Comparison of ENCODE assay signal across 19 mouse cellular contexts in the genomic region with DNA sequence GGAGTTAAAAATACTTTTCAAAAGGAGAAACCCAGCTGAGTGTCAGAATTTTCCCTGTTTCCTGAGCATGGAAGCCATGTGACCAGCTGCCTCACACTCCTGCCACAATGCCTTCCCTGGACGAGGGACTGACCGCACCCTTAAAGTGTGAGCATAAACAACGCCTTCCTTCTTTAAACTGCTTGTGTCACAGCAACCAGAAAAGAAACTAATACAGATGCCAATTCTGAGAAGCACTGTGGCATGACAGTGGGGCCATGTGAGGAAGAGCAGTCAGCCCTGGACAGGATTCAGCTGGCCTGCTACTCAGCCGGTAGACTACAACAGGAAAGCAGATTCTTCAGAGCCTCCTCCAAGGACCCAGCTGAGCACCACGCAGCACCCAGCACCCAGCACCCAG. TPM values are rescaled to one million over a fixed set of nuclear protein-coding genes. Genes with fewer than 3 reads are reported as not detected.
DNase-seq lines count a peak whose midpoint lies in the region; ATAC-seq and TF ChIP-seq lines count a peak whose summit lies in the region.
"Had no signal": no experiment of that assay in that cellular context is flagged by ENCODE, and none has a peak within 500 bp of the region (broad histone marks: within the 10 kb centered on the region; RNA-seq: fewer than 3 reads in every experiment).

No protein-coding gene starts in this region.

- H3K4me1 ChIP-seq in heart, embryonic 10.5 days: peaks cover 4% of the 10 kb centered on the region
- H3K4me1 ChIP-seq in lung, adult 2 months (ENCODE audit: control insufficient read depth, insufficient read depth, low read length): peaks cover 5% of the 10 kb centered on the region
- H3K4me1 ChIP-seq in lung, embryonic 16.5 days (replicated peaks; ENCODE audit: control insufficient read depth, insufficient read depth, low read length): 0 out of 2 replicates have a peak, but pooled peaks cover 2% of the 10 kb centered on the region
- H3K4me1 ChIP-seq in stomach, postnatal 0 days (replicated peaks; ENCODE audit: control insufficient read depth, insufficient read depth): no peaks in the 10 kb centered on the region
- H3K4me1 ChIP-seq in forebrain, embryonic 16.5 days (replicated peaks; ENCODE audit: control insufficient read depth, insufficient read depth, low read length): no peaks in the 10 kb centered on the region
- H3K4me1 ChIP-seq: embryonic facial prominence, embryonic 15.5 days; forebrain, embryonic 13.5 days; liver, embryonic 13.5 days; neural tube, embryonic 13.5 days; stomach, embryonic 15.5 days had no signal

- DNase-seq in heart, adult 18-20 months: peak; percentile 57 to 73
- no peak for DNase-seq in heart, embryonic 10.5 days (ENCODE audit: low spot score)
- peak; percentile 59 to 79 for DNase-seq in lung, adult 18-20 months
- no peak for DNase-seq in lung, adult 2 months
- no peak for DNase-seq in stomach, postnatal 0 days (ENCODE audit: low spot score)
- DNase-seq in layer of hippocampus, adult 2 months (ENCODE audit: low spot score in 2 of 2): no peak
- DNase-seq: adrenal gland, postnatal 14 days; cerebellum, adult 9-11 months; liver, embryonic 13.5 days; right cerebral cortex, postnatal 4 days had no signal

- no peak overlapping the region for H3K27ac ChIP-seq in heart, embryonic 10.5 days
- H3K27ac ChIP-seq in lung, embryonic 16.5 days (ENCODE audit: low read length): no peak overlapping the region
- no peak overlapping the region for H3K27ac ChIP-seq in stomach, postnatal 0 days (replicated peaks)
- no peak overlapping the region for H3K27ac ChIP-seq in forebrain, embryonic 16.5 days (ENCODE audit: low read length)
- H3K27ac ChIP-seq in layer of hippocampus, adult 2 months: no peak overlapping the region
- H3K27ac ChIP-seq: embryonic facial prominence, embryonic 15.5 days; forebrain, embryonic 13.5 days; hindbrain, postnatal 0 days; liver, embryonic 13.5 days; neural tube, embryonic 13.5 days; stomach, embryonic 15.5 days had no signal

- TF ChIP-seq CTCF in lung, adult 2 months (IDR thresholded peaks at IDR 0.05; ENCODE audit: insufficient read depth, low read length): no peak
- no peak for TF ChIP-seq CTCF in stomach, postnatal 0 days (IDR thresholded peaks at IDR 0.05; ENCODE audit: low read depth)
- no peak for TF ChIP-seq CTCF in layer of hippocampus, adult 2 months (conservative IDR thresholded peaks at IDR 0.05)

- peak; percentile 82 for ATAC-seq in lung, embryonic 16.5 days (ENCODE audit: low read depth)
- ATAC-seq in stomach, postnatal 0 days (ENCODE audit: low FRiP score, low TSS enrichment): 0 out of 2 replicates have a peak, but pooled peaks have one; percentile 20
- no peak for ATAC-seq in forebrain, embryonic 16.5 days
- ATAC-seq: forebrain, embryonic 13.5 days; hindbrain, postnatal 0 days had no signal

- TF ChIP-seq POLR2A in lung, adult 2 months (IDR thresholded peaks at IDR 0.05; ENCODE audit: borderline replicate concordance, extremely low read depth, low read depth, low read length): no peak

- H3K9me3 ChIP-seq in heart, embryonic 10.5 days: no peaks in the 10 kb centered on the region
- 0 out of 2 replicates have a peak, but pooled peaks cover 3% of the 10 kb centered on the region for H3K9me3 ChIP-seq in lung, embryonic 16.5 days (ENCODE audit: control insufficient read depth, low read length)
- no peaks in the 10 kb centered on the region for H3K9me3 ChIP-seq in stomach, postnatal 0 days (ENCODE audit: control insufficient read depth, low read length)
- no peaks in the 10 kb centered on the region for H3K9me3 ChIP-seq in forebrain, embryonic 16.5 days (ENCODE audit: control insufficient read depth, low read length)
- H3K9me3 ChIP-seq: embryonic facial prominence, embryonic 15.5 days; forebrain, embryonic 13.5 days; G1E; liver, embryonic 13.5 days; stomach, embryonic 15.5 days had no signal

- no peaks in the 10 kb centered on the region for H3K27me3 ChIP-seq in heart, embryonic 10.5 days (ENCODE audit: insufficient read depth, poor library complexity, severe bottlenecking)
- H3K27me3 ChIP-seq in lung, embryonic 16.5 days (ENCODE audit: control insufficient read depth, insufficient read depth, low read depth, low read length): no peaks in the 10 kb centered on the region
- no peaks in the 10 kb centered on the region for H3K27me3 ChIP-seq in stomach, postnatal 0 days (ENCODE audit: control insufficient read depth, insufficient read depth, low read length)
- H3K27me3 ChIP-seq in forebrain, embryonic 16.5 days (replicated peaks; ENCODE audit: control insufficient read depth, insufficient read depth, low read length): no peaks in the 10 kb centered on the region
- H3K27me3 ChIP-seq: embryonic facial prominence, embryonic 15.5 days; forebrain, embryonic 13.5 days; liver, embryonic 13.5 days; neural tube, embryonic 13.5 days; stomach, embryonic 15.5 days had no signal

- no peak overlapping the region for H3K4me3 ChIP-seq in heart, embryonic 10.5 days
- H3K4me3 ChIP-seq in lung, adult 2 months (replicated peaks; ENCODE audit: extremely low read depth, low read depth, low read length): no peak overlapping the region
- no peak overlapping the region for H3K4me3 ChIP-seq in lung, embryonic 16.5 days (ENCODE audit: low read length)
- H3K4me3 ChIP-seq in stomach, postnatal 0 days (ENCODE audit: low read depth, low read length): no peak overlapping the region
- H3K4me3 ChIP-seq in forebrain, embryonic 16.5 days (replicated peaks; ENCODE audit: low read length): no peak overlapping the region
- no peak overlapping the region for H3K4me3 ChIP-seq in layer of hippocampus, adult 2 months
- H3K4me3 ChIP-seq: embryonic facial prominence, embryonic 15.5 days; forebrain, embryonic 13.5 days; liver, embryonic 13.5 days; megakaryocyte, embryonic 14.5 days; neural tube, embryonic 13.5 days; stomach, embryonic 15.5 days had no signal

- no peak for TF ChIP-seq EP300 in stomach, postnatal 0 days (optimal IDR thresholded peaks at IDR 0.05)

- no peak overlapping the region for H3K9ac ChIP-seq in lung, embryonic 16.5 days (ENCODE audit: low read length)
- no peak overlapping the region for H3K9ac ChIP-seq in stomach, postnatal 0 days (ENCODE audit: low read length)
- H3K9ac ChIP-seq in forebrain, embryonic 16.5 days (replicated peaks; ENCODE audit: low read depth, low read length): no peak overlapping the region
- H3K9ac ChIP-seq: embryonic facial prominence, embryonic 15.5 days; forebrain, embryonic 13.5 days; liver, embryonic 13.5 days; neural tube, embryonic 13.5 days; stomach, embryonic 15.5 days had no signal

- WGBS in heart, embryonic 10.5 days: 80% methylated on average over 5 of the region's 5 CpGs
- WGBS in lung, adult 2 months: 30% methylated on average over 5 of the region's 5 CpGs
- 28% methylated on average over 5 of the region's 5 CpGs for WGBS in lung, embryonic 16.5 days
- 59% methylated on average over 5 of the region's 5 CpGs for WGBS in stomach, postnatal 0 days
- WGBS in forebrain, embryonic 16.5 days: 84% methylated on average over 5 of the region's 5 CpGs

- H3K4me2 ChIP-seq in lung, embryonic 16.5 days (ENCODE audit: low read depth, low read length): no peak overlapping the region
- H3K4me2 ChIP-seq in stomach, postnatal 0 days (replicated peaks; ENCODE audit: low read depth): no peak overlapping the region
- no peak overlapping the region for H3K4me2 ChIP-seq in forebrain, embryonic 16.5 days (ENCODE audit: low read length)
- H3K4me2 ChIP-seq: embryonic facial prominence, embryonic 15.5 days; forebrain, embryonic 13.5 days; liver, embryonic 13.5 days; neural tube, embryonic 13.5 days; stomach, embryonic 15.5 days had no signal

- no peaks in the 10 kb centered on the region for H3K36me3 ChIP-seq in heart, embryonic 10.5 days
- no peaks in the 10 kb centered on the region for H3K36me3 ChIP-seq in lung, embryonic 16.5 days (ENCODE audit: control insufficient read depth, insufficient read depth, low read length)
- no peaks in the 10 kb centered on the region for H3K36me3 ChIP-seq in stomach, postnatal 0 days (ENCODE audit: control insufficient read depth, insufficient read depth, low read length)
- H3K36me3 ChIP-seq in forebrain, embryonic 16.5 days (ENCODE audit: control insufficient read depth, insufficient read depth): no peaks in the 10 kb centered on the region
- H3K36me3 ChIP-seq: embryonic facial prominence, embryonic 15.5 days; G1E; liver, embryonic 13.5 days; neural tube, embryonic 13.5 days; stomach, embryonic 15.5 days had no signal

RNA-seq across cellular contexts. Expression of gene Rrp1b, which starts 29.1 kb away (rescaled TPM):
- 1 to 10 TPM; 6.3 to 6.9 TPM for total RNA-seq in heart, adult 18-20 months (2021)
- 51.2 and 76.6 TPM in 2 replicates for polyA plus RNA-seq in heart, embryonic 10.5 days (2016; fragmentation: Nextera tagmentation; extraction: Ambion mirVana)
- 10.0 and 12.6 TPM in 2 replicates for polyA plus RNA-seq in lung, adult 2 months (2012; rRNA removed)
- polyA plus RNA-seq in lung, embryonic 16.5 days (2015; fragmentation: Nextera tagmentation; extraction: Ambion mirVana): 53.4 and 58.5 TPM in 2 replicates
- polyA plus RNA-seq in stomach, postnatal 0 days (2015; fragmentation: Nextera tagmentation; extraction: Ambion mirVana): 18.6 and 19.2 TPM in 2 replicates
- 42.0 and 42.7 TPM in 2 replicates for polyA plus RNA-seq in forebrain, embryonic 16.5 days (2015; fragmentation: Nextera tagmentation; extraction: Ambion mirVana)
- total RNA-seq in layer of hippocampus, adult 2 months (2021): 10 to 100 TPM; 19.3 to 22.5 TPM

RNA-seq across cellular contexts. Expression of gene Hsf2bp, which starts 29.3 kb away (rescaled TPM):
- 1 to 10 TPM; 1.2 to 1.4 TPM for total RNA-seq in heart, adult 18-20 months (2021)
- polyA plus RNA-seq in heart, embryonic 10.5 days (2016; fragmentation: Nextera tagmentation; extraction: Ambion mirVana): 0.57 and 0.62 TPM in 2 replicates
- 0.38 and 0.42 TPM in 2 replicates for polyA plus RNA-seq in lung, adult 2 months (2012; rRNA removed)
- polyA plus RNA-seq in lung, embryonic 16.5 days (2015; fragmentation: Nextera tagmentation; extraction: Ambion mirVana): 0.57 and 0.87 TPM in 2 replicates
- polyA plus RNA-seq in stomach, postnatal 0 days (2015; fragmentation: Nextera tagmentation; extraction: Ambion mirVana): 0.41 and 0.52 TPM in 2 replicates
- 0.84 and 0.93 TPM in 2 replicates for polyA plus RNA-seq in forebrain, embryonic 16.5 days (2015; fragmentation: Nextera tagmentation; extraction: Ambion mirVana)
- total RNA-seq in layer of hippocampus, adult 2 months (2021): 1 to 10 TPM in 1 of 2 experiments, under 1 TPM in 1; 0.86 to 1.2 TPM
- total RNA-seq: G1E had no signal
- polyA plus RNA-seq: G1E had no signal

Comparison
In these comparisons a context has a peak if more than half of its experiments do, and no peak if none do; other contexts are left out.
1. DNase-seq: peak in heart, adult 18-20 months (2 of 2) and lung, adult 18-20 months (2 of 2); none in heart, embryonic 10.5 days (single experiment), lung, adult 2 months (single experiment), stomach, postnatal 0 days (single experiment) and layer of hippocampus, adult 2 months (0 of 2).